Mouse (Mus musculus) erythroblast, embryonic 14.5 days (primary cell): ENCODE data around the gene Sms. TPM values are rescaled to one million over a fixed set of nuclear protein-coding genes. Genes with fewer than 3 reads are reported as not detected.

Experiments
- H3K27me3 ChIP-seq: 2 replicates; pipeline ENCODE4 v1.6.1; 2012; ENCODE audit warnings: inconsistent platforms; ENCODE audit not compliant: control insufficient read depth
- H3K36me3 ChIP-seq: 2 replicates; pipeline ENCODE4 v1.6.1; 2012; ENCODE audit warnings: mild to moderate bottlenecking, inconsistent platforms; ENCODE audit not compliant: control insufficient read depth
- H3K4me1 ChIP-seq: 2 replicates; pipeline ENCODE4 v1.6.1; 2012; ENCODE audit warnings: inconsistent platforms; ENCODE audit not compliant: control insufficient read depth
- H3K4me3 ChIP-seq: replicated peaks from 2 replicates; pipeline ENCODE3; 2012; ENCODE audit warnings: moderate library complexity, mild to moderate bottlenecking, inconsistent platforms
- H3K9me3 ChIP-seq: 2 replicates; pipeline ENCODE4 v1.6.1; 2012; ENCODE audit warnings: low read length, inconsistent platforms, mixed read lengths; ENCODE audit not compliant: control insufficient read depth
- GATA1 ChIP-seq: IDR thresholded peaks from 2 replicates; pipeline ENCODE4 v1.6.1; 2012; ENCODE audit warnings: low read length, inconsistent platforms, mixed read lengths
- TAL1 ChIP-seq: IDR thresholded peaks from 3 replicates; pipeline ENCODE4 v1.6.1; 2012; ENCODE audit warnings: low read length, inconsistent platforms, mixed read lengths
- polyA plus RNA-seq: library from polyadenylated mRNA; stranded (reverse); fragments of >175 nt; gene quantifications from 2 replicates; pipeline ENCODE4 v1.2.3, GENCODE M21; 2012

The Sms gene
- polyA plus RNA-seq, 1 experiment = 0.35 TPM

DNA sequence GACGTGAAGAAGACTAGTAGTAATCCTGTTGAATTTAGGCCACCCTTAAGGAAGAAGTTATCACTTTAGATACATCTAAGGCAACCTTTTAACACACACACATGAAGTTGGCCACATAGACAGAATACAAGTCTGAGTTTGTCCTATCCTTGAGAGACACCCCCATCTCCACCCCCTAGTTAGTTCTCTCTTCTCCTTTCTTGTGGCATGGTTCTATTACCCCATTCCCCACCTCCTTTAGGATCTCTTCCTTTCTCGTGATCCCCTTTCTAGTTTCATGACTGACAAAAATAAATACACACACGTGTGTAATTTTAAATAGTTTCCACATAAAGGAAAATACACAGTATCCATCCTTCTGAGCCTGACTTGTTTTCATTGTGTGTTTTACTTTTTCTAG is 23.3 kb downstream of the Sms start:
- Histone ChIP-seq H3K27me3 (no peaks in the 10 kb centered on the region), H3K4me1 (no peaks in the 10 kb centered on the region), H3K9me3 (no peaks in the 10 kb centered on the region), H3K36me3 (no peaks in the 10 kb centered on the region; the same call in 1 of the 2 replicates), H3K4me3 (no peak overlapping the region)
- TF ChIP-seq GATA1 = no peak
- no peak for TF ChIP-seq TAL1

DNA sequence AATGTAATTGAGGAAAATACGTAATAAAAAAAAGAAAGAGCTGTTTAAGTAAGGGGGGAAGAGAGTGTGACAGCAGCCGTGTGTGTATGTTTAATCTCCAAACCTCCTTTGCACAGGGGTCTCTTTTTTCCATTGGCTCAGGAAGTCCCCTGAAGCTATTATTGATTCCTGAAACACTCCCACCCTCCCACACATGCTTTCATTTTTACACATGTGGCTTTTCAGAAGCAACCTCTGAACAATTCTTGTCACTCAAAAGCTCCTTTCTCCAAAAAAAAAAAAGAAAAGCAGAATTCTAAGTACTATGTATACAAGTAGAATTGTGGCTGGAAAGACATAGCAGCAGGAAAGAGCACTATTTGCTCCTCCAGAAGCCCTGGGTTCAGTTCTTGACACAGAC is 24.0 kb downstream of the Sms start:
- no peaks in the 10 kb centered on the region for H3K4me1 ChIP-seq
- H3K9me3 ChIP-seq = no peaks in the 10 kb centered on the region
- no peak overlapping the region for H3K4me3 ChIP-seq
- TF ChIP-seq TAL1 = no peak
- TF ChIP-seq GATA1 = no peak
- H3K36me3 ChIP-seq = no peaks in the 10 kb centered on the region; the same call in 1 of the 2 replicates
- H3K27me3 ChIP-seq = no peaks in the 10 kb centered on the region

DNA sequence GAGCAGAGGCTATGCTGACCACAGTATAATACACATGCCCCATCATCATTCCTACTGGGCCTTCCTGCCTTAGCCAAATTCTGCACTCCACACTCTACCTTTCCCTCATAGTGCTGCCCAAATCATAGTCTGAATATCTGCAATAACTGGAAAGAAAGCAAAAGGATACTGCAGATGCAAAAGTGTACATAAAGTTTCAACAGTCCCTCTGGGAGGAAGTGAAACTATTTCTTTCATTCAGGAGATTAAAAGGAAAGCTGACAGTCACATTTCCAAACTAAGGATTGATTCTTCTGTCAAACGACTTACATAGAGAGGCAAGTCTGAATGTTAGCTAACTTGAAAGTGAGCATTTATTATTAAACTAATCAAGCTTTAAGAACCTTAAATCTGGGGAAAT is 26.1 kb downstream of the Sms start:
- Histone ChIP-seq H3K36me3 (no peaks in the 10 kb centered on the region; the same call in 1 of the 2 replicates), H3K4me3 (no peak overlapping the region), H3K4me1 (no peaks in the 10 kb centered on the region), H3K27me3 (no peaks in the 10 kb centered on the region), H3K9me3 (no peaks in the 10 kb centered on the region)
- TF ChIP-seq TAL1 (no peak), GATA1 (no peak)

DNA sequence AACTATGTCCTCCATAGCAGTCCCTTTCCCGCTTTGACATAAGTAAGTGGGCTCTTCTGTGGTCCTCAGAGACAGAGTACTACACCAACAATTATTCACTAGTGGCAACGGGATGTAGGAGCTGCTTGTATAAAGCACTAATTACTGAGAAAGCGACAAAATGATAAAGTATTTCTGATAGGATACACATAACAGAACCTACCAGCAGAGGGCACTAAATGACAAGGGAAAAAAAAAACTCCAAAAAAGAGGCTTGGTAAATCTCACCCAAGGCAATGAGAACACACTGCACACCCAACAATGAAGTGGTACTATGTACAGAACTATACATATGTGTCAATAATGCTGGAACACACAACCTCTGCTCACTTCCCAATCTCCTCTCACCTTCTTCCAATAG is 29.4 kb downstream of the Sms start:
- TF ChIP-seq GATA1 = no peak
- TF ChIP-seq TAL1 = no peak
- H3K9me3 ChIP-seq = no peaks in the 10 kb centered on the region
- H3K27me3 ChIP-seq = no peaks in the 10 kb centered on the region
- H3K4me1 ChIP-seq = no peaks in the 10 kb centered on the region
- no peak overlapping the region for H3K4me3 ChIP-seq
- no peaks in the 10 kb centered on the region; the same call in 1 of the 2 replicates for H3K36me3 ChIP-seq

DNA sequence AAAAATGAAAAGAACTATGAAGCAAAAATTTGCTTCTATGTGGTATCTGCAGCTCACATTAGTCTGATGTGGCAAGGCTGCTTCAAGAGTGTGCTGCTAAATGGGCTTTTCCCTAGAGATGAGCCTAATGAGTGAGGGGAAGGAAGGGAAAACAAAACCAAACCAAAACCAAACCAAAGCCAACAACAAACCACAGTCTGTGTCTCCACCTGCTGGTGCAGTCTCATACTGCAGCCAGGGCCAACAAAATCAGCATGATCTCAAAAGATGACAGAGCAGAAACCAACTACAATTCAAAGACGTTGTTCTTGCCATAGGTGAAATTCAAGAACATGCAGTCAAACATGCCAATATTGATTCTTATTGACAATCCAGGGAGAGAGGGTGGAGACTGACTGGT is 37.7 kb downstream of the Sms start:
- TF ChIP-seq GATA1 (no peak), TAL1 (no peak)
- H3K9me3 ChIP-seq = no peaks in the 10 kb centered on the region
- no peak overlapping the region for H3K4me3 ChIP-seq
- no peaks in the 10 kb centered on the region for H3K4me1 ChIP-seq
- no peaks in the 10 kb centered on the region for H3K36me3 ChIP-seq
- H3K27me3 ChIP-seq = no peaks in the 10 kb centered on the region

DNA sequence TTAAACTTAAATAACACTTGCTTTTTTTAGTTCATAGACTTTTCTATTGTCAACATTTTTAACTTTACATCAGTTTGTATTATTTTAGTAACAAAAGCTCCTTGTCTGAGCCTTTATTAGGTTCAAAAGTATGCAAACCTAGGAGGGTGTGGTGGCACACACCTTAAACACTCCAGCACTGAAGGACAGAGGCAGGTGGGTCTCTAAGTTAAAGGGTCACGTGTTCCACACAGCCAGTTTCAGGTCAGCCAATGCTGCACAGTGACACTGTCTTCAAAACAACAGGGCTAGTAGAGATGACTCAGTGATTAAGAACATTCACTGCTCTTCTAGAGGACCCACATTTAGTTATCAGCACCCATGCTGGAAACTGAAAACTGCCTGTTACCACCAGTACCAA is 43.1 kb downstream of the Sms start:
- Histone ChIP-seq H3K36me3 (no peaks in the 10 kb centered on the region), H3K4me3 (no peak overlapping the region), H3K9me3 (no peaks in the 10 kb centered on the region), H3K27me3 (no peaks in the 10 kb centered on the region), H3K4me1 (no peaks in the 10 kb centered on the region)
- TF ChIP-seq GATA1 (no peak), TAL1 (no peak)

DNA sequence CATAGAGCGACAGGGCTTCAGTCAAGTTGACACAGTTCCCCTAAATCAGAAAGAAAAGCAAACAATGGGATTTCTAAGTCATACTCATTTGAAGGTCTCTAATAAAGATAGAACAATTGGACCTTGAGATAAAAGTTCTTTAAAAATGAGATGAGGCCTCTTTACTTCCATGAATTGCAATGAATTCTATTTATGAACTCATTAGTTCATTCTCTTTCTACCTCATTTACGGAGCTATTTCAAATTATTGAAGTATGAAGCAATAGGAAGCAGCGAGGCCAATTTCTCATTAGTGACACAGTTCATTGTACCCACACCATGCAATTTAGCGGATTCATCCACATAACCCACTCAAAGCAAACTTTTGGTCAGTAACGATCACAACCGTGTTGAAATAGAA is 44.7 kb downstream of the Sms start:
- Histone ChIP-seq H3K36me3 (no peaks in the 10 kb centered on the region), H3K9me3 (no peaks in the 10 kb centered on the region), H3K4me1 (no peaks in the 10 kb centered on the region), H3K4me3 (no peak overlapping the region), H3K27me3 (no peaks in the 10 kb centered on the region)
- no peak for TF ChIP-seq GATA1
- no peak for TF ChIP-seq TAL1

DNA sequence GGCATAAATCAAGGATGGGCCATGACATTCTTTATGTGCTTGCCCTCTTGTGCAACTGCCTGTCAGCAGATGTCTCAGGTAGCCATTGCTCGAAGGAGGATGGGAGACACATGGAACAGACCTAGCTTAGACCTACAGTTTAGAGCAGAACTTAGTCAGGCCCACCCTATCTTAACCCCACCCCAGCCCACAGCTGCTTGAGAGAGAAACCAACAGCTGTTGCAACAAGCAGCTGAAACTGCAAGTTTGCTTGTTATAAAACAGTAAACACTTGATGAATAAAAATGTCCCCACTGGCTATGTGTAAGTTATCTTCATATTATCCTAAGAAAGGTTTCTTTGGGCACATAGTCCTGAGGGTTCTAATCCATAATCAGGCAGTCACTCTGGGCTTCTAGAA is 57.3 kb downstream of the Sms start:
- no peaks in the 10 kb centered on the region for H3K36me3 ChIP-seq
- TF ChIP-seq TAL1 (no peak), GATA1 (no peak)
- no peaks in the 10 kb centered on the region for H3K4me1 ChIP-seq
- no peaks in the 10 kb centered on the region for H3K27me3 ChIP-seq
- H3K9me3 ChIP-seq = no peaks in the 10 kb centered on the region
- no peak overlapping the region for H3K4me3 ChIP-seq

DNA sequence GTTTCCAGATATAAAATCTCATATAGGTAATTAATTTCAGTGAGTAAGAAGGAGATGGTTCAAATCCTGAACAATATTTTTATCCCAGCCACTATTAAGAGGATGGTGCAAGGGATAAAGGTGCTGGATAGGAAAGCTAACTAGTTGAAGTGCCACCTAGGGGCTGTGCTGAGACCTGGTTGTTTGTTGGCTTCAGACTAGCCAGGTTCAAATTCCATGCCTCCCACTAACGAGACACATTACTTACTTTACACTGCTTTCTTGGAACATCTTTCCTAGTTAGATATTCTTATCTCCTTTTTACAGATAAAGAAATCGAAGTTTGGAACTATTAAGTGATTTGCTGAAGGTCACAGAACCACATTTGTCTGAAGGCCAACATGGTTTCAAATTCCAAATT is 72.6 kb downstream of the Sms start:
- no peak for TF ChIP-seq GATA1
- no peak for TF ChIP-seq TAL1
- Histone ChIP-seq H3K36me3 (no peaks in the 10 kb centered on the region), H3K4me3 (no peak overlapping the region), H3K9me3 (no peaks in the 10 kb centered on the region), H3K4me1 (no peaks in the 10 kb centered on the region), H3K27me3 (no peaks in the 10 kb centered on the region)

DNA sequence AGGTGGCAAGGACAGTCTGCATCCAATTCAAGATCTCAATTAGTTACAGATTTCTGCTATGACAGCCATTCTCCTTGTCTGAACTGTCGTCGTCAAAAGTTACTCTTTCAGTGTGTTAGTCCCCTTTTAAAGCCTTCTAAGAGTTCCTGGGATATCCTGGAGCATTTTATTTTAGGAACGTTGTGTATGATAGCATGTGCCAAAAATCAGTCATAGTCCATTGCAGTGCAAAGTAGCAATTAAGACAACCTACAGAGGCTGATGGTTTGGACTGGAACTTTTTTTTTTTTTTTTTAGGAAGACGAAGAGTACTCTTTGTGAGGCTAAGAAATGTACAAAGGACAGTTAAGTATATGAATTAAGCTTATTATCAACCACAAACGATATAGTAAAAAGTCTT is 76.9 kb downstream of the Sms start, which contains the start of gene Phex:
Phex (minus strand) TSS at position 101 of the 400 bp plus-strand sequence.
- TF ChIP-seq TAL1 = no peak
- no peak for TF ChIP-seq GATA1
- H3K4me1 ChIP-seq = no peaks in the 10 kb centered on the region
- no peaks in the 10 kb centered on the region for H3K27me3 ChIP-seq
- no peak within 1 kb of the TSS for H3K4me3 ChIP-seq
- H3K36me3 ChIP-seq = no peaks in the 10 kb centered on the region
- no peaks in the 10 kb centered on the region for H3K9me3 ChIP-seq
